Mouse (Mus musculus) midbrain, embryonic 11.5 days (tissue): ENCODE results near the gene Chst5. TPM values are rescaled to one million over a fixed set of nuclear protein-coding genes. Genes with fewer than 3 reads are reported as not detected.
"Not testable (repeated sequence)": the region's sequence is repeated elsewhere in the genome, so short reads cannot be mapped to it uniquely, and the experiment has no call there.

Experiments used
- ATAC-seq: fragments of 200-750 bp; cut with Nextera tagmentation; 2 replicates; pipeline ENCODE4 v1.8.0; 2017; ENCODE audit warnings: moderate TSS enrichment, moderate library complexity; ENCODE audit not compliant: low FRiP score
- DNase-seq: peaks from one replicate; pipeline ENCODE4 v3.0.0; 2015; ENCODE audit warnings: low spot score; ENCODE audit errors: missing footprints
- H3K27ac ChIP-seq: fragments of 300-500 bp; sonication (generic); 2 replicates; pipeline ENCODE4 v1.5.1; 2014; ENCODE audit warnings: low read depth, low read length
- H3K27me3 ChIP-seq: fragments of 300-500 bp; sonication (generic); 2 replicates; pipeline ENCODE4 v1.6.1; 2014; ENCODE audit warnings: mild to moderate bottlenecking, low read length, moderate library complexity, mixed read lengths; ENCODE audit not compliant: control insufficient read depth, insufficient read depth
- H3K36me3 ChIP-seq: fragments of 300-500 bp; sonication (generic); 2 replicates; pipeline ENCODE4 v1.6.1; 2014; ENCODE audit warnings: mild to moderate bottlenecking, low read length, moderate library complexity, mixed read lengths; ENCODE audit not compliant: control insufficient read depth, insufficient read depth
- H3K4me1 ChIP-seq: fragments of 300-500 bp; sonication (generic); 2 replicates; pipeline ENCODE4 v1.6.1; 2014; ENCODE audit warnings: low read length; ENCODE audit not compliant: control insufficient read depth, insufficient read depth
- H3K4me2 ChIP-seq: fragments of 300-500 bp; sonication (generic); 2 replicates; pipeline ENCODE4 v1.6.1; 2014; ENCODE audit warnings: mild to moderate bottlenecking, moderate library complexity
- H3K4me3 ChIP-seq: fragments of 300-500 bp; sonication (generic); 2 replicates; pipeline ENCODE4 v1.5.1; 2014; ENCODE audit warnings: low read depth, low read length
- H3K9ac ChIP-seq: fragments of 300-500 bp; sonication (generic); 2 replicates; pipeline ENCODE4 v1.6.1; 2014; ENCODE audit warnings: low read length
- H3K9me3 ChIP-seq: fragments of 300-500 bp; sonication (generic); 2 replicates; pipeline ENCODE4 v1.6.1; 2016; ENCODE audit warnings: low read length; ENCODE audit not compliant: control insufficient read depth
- WGBS: fragments of 180-500 bp; shearing (Covaris S2); extraction: QIAGEN DNeasy Blood & Tissue Kit; methylation state at CpG from one replicate; pipeline ENCODE4 v1.1.7; 2014; 5-methylcytosine and 5-hydroxymethylcytosine counted together
- polyA plus RNA-seq: library from polyadenylated mRNA; unstranded; fragments of >200 nt; fragmentation: Nextera tagmentation; extraction: Ambion mirVana; gene quantifications from 2 replicates; pipeline ENCODE4 v1.2.1, GENCODE M21; 2014

The Chst5 gene
- polyA plus RNA-seq, 1 experiment from 2014 or later: 2.4 TPM

DNA sequence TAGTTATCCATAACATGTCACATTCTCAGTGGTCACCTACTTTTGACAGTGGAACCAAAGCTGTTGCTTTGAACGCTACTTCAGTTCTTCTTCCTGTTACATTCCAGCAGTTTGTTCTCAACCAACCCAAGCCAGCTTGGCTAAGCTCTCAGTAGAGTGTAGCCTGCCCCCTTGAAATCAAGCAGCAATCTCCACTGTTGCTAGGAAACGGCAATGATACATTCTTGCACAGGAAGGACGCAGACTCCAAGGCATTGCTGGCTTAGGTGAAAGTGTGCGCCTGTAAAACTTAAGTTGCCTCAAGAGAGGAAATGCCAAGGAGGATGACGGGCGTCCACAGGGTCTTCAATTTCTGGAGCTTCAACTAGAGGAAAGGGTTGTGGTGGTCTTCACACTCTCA, 44.4 kb downstream of the Chst5 start:
- H3K27me3 ChIP-seq: no peaks in the 10 kb centered on the region
- no peak overlapping the region for H3K27ac ChIP-seq
- no peaks in the 10 kb centered on the region for H3K9me3 ChIP-seq
- no peak for ATAC-seq
- 90% methylated on average over 6 of the region's 6 CpGs for WGBS
- DNase-seq: no peak
- H3K4me1 ChIP-seq: no peaks in the 10 kb centered on the region
- no peak overlapping the region for H3K4me2 ChIP-seq
- no peak overlapping the region for H3K9ac ChIP-seq
- H3K4me3 ChIP-seq: no peak overlapping the region
- H3K36me3 ChIP-seq: no peaks in the 10 kb centered on the region

DNA sequence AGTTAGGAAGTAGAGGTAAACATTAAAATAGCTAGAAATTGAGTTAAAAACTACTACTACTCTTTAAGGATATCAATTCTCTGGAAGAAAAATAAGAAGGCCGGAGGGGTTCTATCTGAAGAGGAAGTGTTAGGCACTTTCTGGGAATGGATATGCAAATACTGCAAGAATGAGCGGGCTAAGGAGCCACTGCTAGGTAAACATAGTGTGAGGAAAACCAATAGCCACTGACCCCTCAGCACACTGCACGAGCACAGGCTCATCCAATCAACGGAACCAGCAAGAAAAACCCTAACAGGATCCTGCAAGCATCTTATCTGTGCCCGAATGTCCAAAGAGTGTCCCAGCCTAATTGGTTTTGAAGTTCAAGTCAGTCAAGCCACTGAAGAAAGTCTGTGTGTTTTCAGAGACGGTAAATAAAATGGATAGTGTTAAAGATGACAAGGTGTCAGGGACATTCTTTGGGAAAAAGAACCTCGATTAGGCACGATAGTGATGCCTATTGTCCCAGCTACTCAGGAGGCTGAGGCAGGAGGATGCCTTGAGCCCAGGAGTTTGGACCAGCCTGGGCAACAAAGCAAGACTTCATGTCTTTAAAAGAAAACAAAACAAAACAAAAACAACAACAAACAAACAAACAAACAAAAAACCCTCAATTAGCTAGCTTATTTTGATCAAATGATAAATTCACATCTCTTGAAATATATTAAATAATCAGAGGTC, 45.0 kb downstream of the Chst5 start:
- no peaks in the 10 kb centered on the region for H3K27me3 ChIP-seq
- no peak overlapping the region for H3K4me3 ChIP-seq
- DNase-seq (no peak), ATAC-seq (no peak)
- H3K36me3 ChIP-seq: no peaks in the 10 kb centered on the region
- no peak overlapping the region for H3K4me2 ChIP-seq
- 90% methylated on average over 8 of the region's 8 CpGs for WGBS
- no peak overlapping the region for H3K9ac ChIP-seq
- no peaks in the 10 kb centered on the region for H3K4me1 ChIP-seq
- no peaks in the 10 kb centered on the region for H3K9me3 ChIP-seq
- no peak overlapping the region for H3K27ac ChIP-seq

DNA sequence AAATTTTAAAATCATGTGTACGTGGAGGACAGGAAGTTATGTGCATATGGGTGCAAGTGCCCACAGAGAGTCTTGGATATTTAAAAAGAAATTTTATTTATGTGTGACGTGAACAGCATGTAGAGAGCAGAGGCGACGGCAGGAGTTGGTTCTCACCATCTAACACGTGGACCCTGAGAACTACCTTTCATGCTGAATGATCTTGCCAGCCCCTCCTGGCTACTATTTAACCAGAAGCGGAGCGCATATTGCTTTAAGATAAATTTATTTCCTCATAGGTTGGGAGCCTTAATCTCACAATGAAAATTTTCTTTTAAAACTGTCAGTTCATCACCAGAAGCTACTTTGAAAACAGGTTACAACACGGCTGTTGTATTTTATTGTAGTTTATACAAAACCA, 45.6 kb downstream of the Chst5 start:
- no peak for DNase-seq
- H3K9me3 ChIP-seq: no peaks in the 10 kb centered on the region
- no peaks in the 10 kb centered on the region for H3K4me1 ChIP-seq
- H3K4me2 ChIP-seq: no peak overlapping the region
- no peak for ATAC-seq
- no peak overlapping the region for H3K4me3 ChIP-seq
- H3K36me3 ChIP-seq: no peaks in the 10 kb centered on the region
- H3K27me3 ChIP-seq: no peaks in the 10 kb centered on the region
- H3K27ac ChIP-seq: no peak overlapping the region
- 92% methylated on average over 8 of the region's 8 CpGs for WGBS
- no peak overlapping the region for H3K9ac ChIP-seq

DNA sequence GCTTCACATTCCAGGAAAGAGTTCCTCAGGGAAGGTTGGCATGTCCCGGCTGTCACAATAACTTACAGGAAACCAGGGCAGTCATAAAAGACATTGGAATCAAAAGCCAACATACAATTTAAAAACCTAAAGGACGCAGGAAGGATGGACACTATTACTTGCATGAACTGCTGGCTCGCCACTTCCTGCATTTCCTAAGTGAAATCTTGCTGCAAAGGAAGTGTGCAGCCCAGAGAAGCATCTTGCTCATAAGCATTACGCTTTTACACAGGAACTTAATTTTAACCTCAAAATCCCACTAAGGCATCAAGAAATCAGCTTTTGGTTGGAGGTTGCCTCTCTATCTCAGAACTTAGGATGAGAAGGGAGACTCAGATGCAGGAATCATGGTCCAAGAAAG, 47.0 kb downstream of the Chst5 start:
- 92% methylated on average over 4 of the region's 4 CpGs for WGBS
- DNase-seq (no peak), ATAC-seq (no peak)
- no peak overlapping the region for H3K9ac ChIP-seq
- H3K4me3 ChIP-seq: no peak overlapping the region
- no peaks in the 10 kb centered on the region for H3K36me3 ChIP-seq
- H3K4me2 ChIP-seq: no peak overlapping the region
- no peaks in the 10 kb centered on the region for H3K27me3 ChIP-seq
- H3K4me1 ChIP-seq: no peaks in the 10 kb centered on the region
- no peaks in the 10 kb centered on the region for H3K9me3 ChIP-seq
- H3K27ac ChIP-seq: no peak overlapping the region

DNA sequence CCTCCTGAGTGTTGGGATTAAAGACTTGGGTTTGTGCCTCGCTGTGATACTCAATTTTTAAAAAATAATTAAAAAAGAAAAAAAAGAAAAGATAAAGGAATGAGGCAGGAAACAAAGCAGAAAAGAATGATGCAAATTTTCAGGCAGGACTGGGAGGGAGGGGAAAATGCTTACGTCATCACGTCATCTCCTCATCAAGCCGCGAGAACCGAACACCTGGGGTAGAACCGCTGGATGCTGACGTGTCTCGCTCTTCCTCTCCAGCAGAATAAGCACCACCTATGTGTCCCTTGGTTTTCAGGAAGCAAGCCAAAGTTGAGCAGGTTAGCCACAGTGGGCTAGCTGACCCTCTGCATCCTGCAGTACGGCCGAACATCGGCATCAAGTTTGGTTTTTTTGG, 54.3 kb downstream of the Chst5 start:
- WGBS: 90% methylated on average over 12 of the region's 12 CpGs
- no peaks in the 10 kb centered on the region for H3K36me3 ChIP-seq

DNA sequence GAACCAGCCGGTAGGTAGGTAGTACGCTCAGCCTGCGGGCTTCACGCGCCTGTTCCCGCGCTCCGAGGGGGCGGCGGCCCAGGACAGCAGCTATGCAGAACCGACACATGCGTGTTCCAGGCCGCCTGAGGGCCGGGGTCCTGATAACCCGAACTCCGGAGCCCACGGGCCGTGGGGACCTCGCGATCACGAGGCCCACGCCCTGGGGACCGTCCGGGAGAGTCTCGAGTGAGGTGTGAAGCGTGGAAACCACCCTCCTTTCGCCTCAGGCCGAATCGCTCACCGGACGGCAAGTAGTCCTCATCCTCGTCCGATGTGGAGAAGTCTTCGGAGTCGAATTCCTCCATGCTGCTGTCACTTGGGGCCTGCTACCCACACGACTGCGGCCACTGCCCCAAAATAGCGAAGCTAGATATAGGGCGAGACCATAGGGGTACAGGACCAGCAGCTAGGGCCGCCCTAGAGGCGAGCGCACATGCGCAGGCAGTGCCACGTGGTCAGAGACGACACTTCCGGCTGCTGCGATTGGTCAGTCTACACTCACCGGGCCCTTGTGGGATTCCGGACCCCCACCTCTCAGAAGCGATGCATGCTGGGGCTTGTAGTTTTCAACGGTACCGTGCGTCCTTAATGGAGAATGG, 56.3 kb downstream of the Chst5 start, which contains the start of gene Cfdp1:
Gene Cfdp1 (minus strand): TSS at position 431 of the 641 bp plus-strand sequence.
- Histone ChIP-seq H3K4me3 (peak within 1 kb of the TSS; percentile 75), H3K36me3 (no peaks in the 10 kb centered on the region), H3K9ac (peak within 1 kb of the TSS; percentile 88), H3K27ac (no peak within 1 kb of the TSS), H3K27me3 (no peaks in the 10 kb centered on the region), H3K4me1 (peaks cover 3% of the 10 kb centered on the region; the same call in 1 of the 2 replicates), H3K9me3 (no peaks in the 10 kb centered on the region), H3K4me2 (peak within 1 kb of the TSS; percentile 90)
- WGBS: under 1% methylated on average over 53 of the region's 53 CpGs
- ATAC-seq (peak; percentile 100), DNase-seq (peak; percentile 99)

More for the DNA sequence above, 54.3 kb downstream of the Chst5 start:
- Histone ChIP-seq H3K4me3 (no peak overlapping the region), H3K27me3 (no peaks in the 10 kb centered on the region), H3K9ac (no peak overlapping the region), H3K4me2 (no peak overlapping the region), H3K27ac (no peak overlapping the region), H3K4me1 (peaks cover 3% of the 10 kb centered on the region; the same call in 1 of the 2 replicates), H3K9me3 (no peaks in the 10 kb centered on the region)
- ATAC-seq (no peak), DNase-seq (no peak)

DNA sequence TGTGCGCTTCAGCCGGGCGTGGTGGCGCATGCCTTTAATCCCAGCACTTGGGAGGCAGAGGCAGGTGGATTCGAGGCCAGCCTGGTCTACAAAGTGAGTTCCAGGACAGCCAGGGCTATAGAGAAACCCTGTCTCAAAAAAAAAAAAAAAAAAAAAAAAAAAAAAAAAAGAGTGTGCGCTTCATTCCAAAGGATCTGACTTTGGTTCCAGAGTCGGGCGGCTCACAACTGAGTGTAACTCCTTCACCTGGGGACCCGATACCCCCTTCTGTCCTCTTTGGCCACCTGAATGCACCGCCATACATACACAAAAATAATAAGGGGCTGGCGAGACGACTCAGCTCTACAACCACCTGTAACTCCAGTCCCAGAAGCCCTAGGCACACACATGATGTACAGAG, 57.0 kb downstream of the Chst5 start:
- H3K9ac ChIP-seq: peak overlapping the region; percentile 88
- H3K36me3 ChIP-seq, DNase-seq, H3K4me1 ChIP-seq, H3K27ac ChIP-seq, H3K27me3 ChIP-seq, H3K9me3 ChIP-seq, ATAC-seq: not testable (repeated sequence)
- peak overlapping the region; percentile 75 for H3K4me3 ChIP-seq
- H3K4me2 ChIP-seq: peak overlapping the region; percentile 90
- WGBS: 61% methylated on average over 12 of the region's 12 CpGs

DNA sequence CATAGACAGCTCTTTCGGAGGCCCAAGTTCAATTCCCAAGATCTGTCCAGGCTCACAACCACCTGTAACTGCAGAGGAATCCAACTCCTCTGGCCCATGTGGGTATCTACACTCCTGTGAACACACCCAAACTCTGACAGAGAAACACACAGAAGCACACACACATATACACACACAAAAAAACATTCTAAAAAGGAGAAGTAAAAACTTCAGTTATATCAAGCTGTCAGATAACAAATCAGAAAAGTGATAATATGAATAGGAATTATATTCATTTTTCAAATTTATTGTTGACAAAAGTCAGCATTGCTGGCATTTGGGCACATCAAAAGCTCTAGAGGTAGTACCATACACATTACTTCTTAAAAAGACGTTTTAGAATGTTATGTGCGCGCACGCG, 63.5 kb downstream of the Chst5 start:
- Histone ChIP-seq H3K27ac (no peak overlapping the region), H3K36me3 (0 out of 2 replicates have a peak, but pooled peaks cover 1% of the 10 kb centered on the region), H3K9me3 (no peaks in the 10 kb centered on the region), H3K27me3 (no peaks in the 10 kb centered on the region), H3K4me3 (no peak overlapping the region), H3K4me1 (no peaks in the 10 kb centered on the region), H3K9ac (no peak overlapping the region), H3K4me2 (no peak overlapping the region)
- ATAC-seq (no peak), DNase-seq (no peak)
- WGBS: 94% methylated on average over 6 of the region's 6 CpGs
